11 mouse cellular contexts compared by ENCODE assay signal in genomic region chr11:20372616-20373211, GRCm38 (mm10). TPM values are rescaled to one million over a fixed set of nuclear protein-coding genes. Genes with fewer than 3 reads are reported as not detected.
DNase-seq lines count a peak whose midpoint lies in the region; ATAC-seq lines count a peak whose summit lies in the region.
"Had no signal": no experiment of that assay in that cellular context is flagged by ENCODE, and none has a peak within 500 bp of the region (broad histone marks: within the 10 kb centered on the region; RNA-seq: fewer than 3 reads in every experiment).

No protein-coding gene starts in this region.

- intact Hi-C loops in heart, postnatal 25 days (cut with DNase I), result no loop called here

- DNase-seq in heart, adult 18-20 months, result peak; percentile 48
- no peak for DNase-seq in heart, postnatal 25 days (ENCODE audit: low spot score)
- DNase-seq in right cerebral cortex, adult 2 months (ENCODE audit: low spot score in 2 of 2), result peak; percentile 7 to 22
- DNase-seq in right cerebral cortex, adult 18-20 months, result no peak
- peak; percentile 73 for DNase-seq in gonadal fat pad, adult 2 months (ENCODE audit: low read depth)
- DNase-seq in right cerebral cortex, postnatal 25 days, result peak; percentile 23
- DNase-seq in kidney, postnatal 14 days, result no peak
- DNase-seq: gastrocnemius, postnatal 25 days; kidney, adult 11 months; lung, postnatal 14 days had no signal

- ATAC-seq in monocyte, adult 5-6 weeks (replicated peaks; ENCODE audit: insufficient number of reproducible peaks, low FRiP score, low TSS enrichment, poor library complexity, severe bottlenecking), result no peak

RNA-seq across cellular contexts. Expression of gene Slc1a4, which starts 40.2 kb away (rescaled TPM):
- total RNA-seq in heart, adult 18-20 months (2021), result 1 to 10 TPM; 1.4 TPM
- 1 to 10 TPM; 1.7 TPM for total RNA-seq in heart, postnatal 25 days (2021)
- 5.2 and 7.1 TPM in 2 replicates for polyA plus RNA-seq in gonadal fat pad, adult 2 months (2012; rRNA removed)
- total RNA-seq in monocyte, adult 5-6 weeks (2017), result 0.58 to 0.76 TPM in 2 of 3 replicates, not detected in the other

Comparison
In these comparisons a context has a peak if more than half of its experiments do, and no peak if none do; other contexts are left out.
1. DNase-seq: peak in heart, adult 18-20 months (2 of 2), right cerebral cortex, adult 2 months (2 of 2), gonadal fat pad, adult 2 months (single experiment) and right cerebral cortex, postnatal 25 days (single experiment); none in heart, postnatal 25 days (single experiment), right cerebral cortex, adult 18-20 months (single experiment) and kidney, postnatal 14 days (single experiment).